Mouse (Mus musculus) MEL-GATA-1-ER (cell line): Measurements from ENCODE around the gene Fbxo22.
"Not testable (repeated sequence)": the region's sequence is repeated elsewhere in the genome, so short reads cannot be mapped to it uniquely, and the experiment has no call there.

ENCODE experiments used
- DNase-seq: peaks from one replicate; pipeline ENCODE4 v3.0.0-alpha.2; 2012; ENCODE audit warnings: low read depth; ENCODE audit errors: extremely low read depth

Gene Fbxo22

GRCm38 (mm10) chr9:55208790-55209481, at the start of gene Fbxo22:
Gene Fbxo22 (plus strand): TSS chr9:55208925.
- peak; percentile 56 for DNase-seq

GRCm38 (mm10) chr9:55170655-55171412, 37.9 kb upstream of the Fbxo22 start:
- DNase-seq = no peak

- DNase-seq = no peak
These were observed 36.5 kb upstream of the Fbxo22 start for GRCm38 (mm10) chr9:55172195-55172685.

- no peak for DNase-seq
These were observed 34.5 kb upstream of the Fbxo22 start for GRCm38 (mm10) chr9:55174235-55174634.

GRCm38 (mm10) chr9:55195876-55196275, 12.8 kb upstream of the Fbxo22 start:
- no peak for DNase-seq

GRCm38 (mm10) chr9:55198260-55198659, 10.5 kb upstream of the Fbxo22 start:
- DNase-seq = no peak

GRCm38 (mm10) chr9:55199348-55199747, 9.4 kb upstream of the Fbxo22 start:
- no peak for DNase-seq

GRCm38 (mm10) chr9:55208458-55208789, 301 bp upstream of the Fbxo22 start:
- DNase-seq = no peak

- DNase-seq = no peak
These were observed 2.9 kb downstream of the Fbxo22 start for GRCm38 (mm10) chr9:55211611-55212010.

- DNase-seq = no peak
These were observed 4.7 kb downstream of the Fbxo22 start for GRCm38 (mm10) chr9:55213396-55213795.

- DNase-seq = no peak
These were observed 6.3 kb downstream of the Fbxo22 start for GRCm38 (mm10) chr9:55215056-55215455.

- no peak for DNase-seq
These were observed 6.9 kb downstream of the Fbxo22 start for GRCm38 (mm10) chr9:55215648-55216047.

- DNase-seq = no peak
These were observed 7.4 kb downstream of the Fbxo22 start for GRCm38 (mm10) chr9:55216078-55216477.

GRCm38 (mm10) chr9:55217381-55217780, 8.7 kb downstream of the Fbxo22 start:
- DNase-seq = no peak

- no peak for DNase-seq
These were observed 16.5 kb downstream of the Fbxo22 start for GRCm38 (mm10) chr9:55225165-55225737.

GRCm38 (mm10) chr9:55226251-55226650, 17.5 kb downstream of the Fbxo22 start:
- DNase-seq = no peak

GRCm38 (mm10) chr9:55228149-55228548, 19.4 kb downstream of the Fbxo22 start:
- DNase-seq = no peak

- DNase-seq = no peak
These were observed 20.3 kb downstream of the Fbxo22 start for GRCm38 (mm10) chr9:55229010-55229409.

GRCm38 (mm10) chr9:55231544-55231943, 22.8 kb downstream of the Fbxo22 start:
- no peak for DNase-seq

- no peak for DNase-seq
These were observed 23.4 kb downstream of the Fbxo22 start for GRCm38 (mm10) chr9:55232110-55232509.

GRCm38 (mm10) chr9:55232586-55232985, 23.9 kb downstream of the Fbxo22 start:
- no peak for DNase-seq

- DNase-seq = not testable (repeated sequence)
These were observed 24.4 kb downstream of the Fbxo22 start for GRCm38 (mm10) chr9:55233076-55233475.
